8 mouse cellular contexts compared by ENCODE assay signal in the genomic region with DNA sequence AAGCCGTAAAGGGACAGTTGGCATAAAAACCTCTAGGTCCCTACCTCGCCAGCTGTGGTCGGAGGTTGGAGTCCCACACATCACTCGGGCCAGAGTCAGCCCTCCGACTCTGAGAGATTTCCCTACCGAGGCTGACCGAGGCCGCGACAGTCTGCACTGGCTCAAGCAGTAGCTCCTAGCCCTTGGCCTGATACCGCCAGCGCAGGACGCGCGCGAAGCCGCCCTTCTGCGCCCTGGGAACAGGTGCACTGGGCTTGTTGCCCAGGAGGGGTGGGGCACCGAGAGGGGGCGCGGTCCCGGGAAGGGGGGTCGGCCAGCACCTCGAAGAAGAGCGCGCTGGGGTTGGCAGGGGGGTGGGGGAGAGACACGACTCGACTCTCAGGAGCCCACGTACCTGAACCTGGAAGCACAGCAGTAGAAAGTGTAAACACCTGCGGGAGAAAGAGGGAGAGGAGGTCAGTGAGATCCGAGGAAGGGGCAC. TPM values are rescaled to one million over a fixed set of nuclear protein-coding genes. Genes with fewer than 3 reads are reported as not detected.
DNase-seq lines count a peak whose midpoint lies in the region; ATAC-seq and TF ChIP-seq lines count a peak whose summit lies in the region.

No protein-coding gene starts in this region.

- peak overlapping the region; percentile 94 for H3K4me2 ChIP-seq in heart, embryonic 16.5 days (ENCODE audit: low read depth, low read length)

- no peaks in the 10 kb centered on the region for H3K9me3 ChIP-seq in embryonic facial prominence, embryonic 10.5 days
- H3K9me3 ChIP-seq in heart, embryonic 16.5 days (replicated peaks; ENCODE audit: control insufficient read depth, low read length), result no peaks in the 10 kb centered on the region

- H3K4me3 ChIP-seq in embryonic facial prominence, embryonic 10.5 days, result peak overlapping the region; percentile 70
- peak overlapping the region; percentile 75 for H3K4me3 ChIP-seq in heart, embryonic 16.5 days (ENCODE audit: low read length)
- H3K4me3 ChIP-seq in small intestine, adult 2 months (ENCODE audit: low read depth, low read length), result peak overlapping the region; percentile 64

- peak; percentile 43 for DNase-seq in ovary, postnatal 36 days (ENCODE audit: low spot score)
- no peak for DNase-seq in ovary, adult 18-20 months (ENCODE audit: low spot score)
- peak; percentile 52 for DNase-seq in embryonic facial prominence, embryonic 10.5 days (ENCODE audit: low spot score)
- peak; percentile 60 for DNase-seq in kidney, postnatal 14 days
- DNase-seq in lung, postnatal 14 days, result peak; percentile 50

- peak overlapping the region; percentile 83 for H3K9ac ChIP-seq in heart, embryonic 16.5 days (ENCODE audit: low read length)

- H3K27me3 ChIP-seq in embryonic facial prominence, embryonic 10.5 days (replicated peaks; ENCODE audit: low read depth, poor library complexity, severe bottlenecking), result peaks cover 61% of the 10 kb centered on the region
- H3K27me3 ChIP-seq in heart, embryonic 16.5 days (ENCODE audit: control insufficient read depth, insufficient read depth, low read length), result no peaks in the 10 kb centered on the region; the same call in 1 of the 2 replicates
- peaks cover 22% of the 10 kb centered on the region for H3K27me3 ChIP-seq in small intestine, adult 2 months (ENCODE audit: control insufficient read depth, insufficient read depth, low read length)

- peaks cover 60% of the 10 kb centered on the region for H3K4me1 ChIP-seq in embryonic facial prominence, embryonic 10.5 days
- H3K4me1 ChIP-seq in heart, embryonic 16.5 days (ENCODE audit: control insufficient read depth, insufficient read depth, low read length), result peaks cover 46% of the 10 kb centered on the region
- peaks cover 7% of the 10 kb centered on the region for H3K4me1 ChIP-seq in small intestine, adult 2 months (ENCODE audit: control insufficient read depth, insufficient read depth, insufficient read length, low read length)

- peak overlapping the region; percentile 77; the same call in 1 of the 2 replicates for H3K27ac ChIP-seq in embryonic facial prominence, embryonic 10.5 days (replicated peaks)
- peak overlapping the region; percentile 98 for H3K27ac ChIP-seq in heart, embryonic 16.5 days (ENCODE audit: low read length)
- no peak overlapping the region for H3K27ac ChIP-seq in small intestine, adult 2 months (ENCODE audit: insufficient read depth, low read depth, low read length)

- WGBS in embryonic facial prominence, embryonic 10.5 days, result 2% methylated on average over 30 of the region's 30 CpGs
- WGBS in heart, embryonic 16.5 days, result 1% methylated on average over 30 of the region's 30 CpGs
- 1% methylated on average over 30 of the region's 30 CpGs for WGBS in small intestine, adult 2 months

- TF ChIP-seq POLR2A in small intestine, adult 2 months (IDR thresholded peaks at IDR 0.05; ENCODE audit: low read depth, low read length), result no peak

- peaks cover 25% of the 10 kb centered on the region for H3K36me3 ChIP-seq in embryonic facial prominence, embryonic 10.5 days (replicated peaks)
- peaks cover 12% of the 10 kb centered on the region for H3K36me3 ChIP-seq in heart, embryonic 16.5 days (ENCODE audit: control insufficient read depth, insufficient read depth)
- H3K36me3 ChIP-seq in small intestine, adult 2 months (ENCODE audit: control insufficient read depth, insufficient read depth, low read length), result peaks cover 9% of the 10 kb centered on the region

- no peak for TF ChIP-seq CTCF in small intestine, adult 2 months (IDR thresholded peaks at IDR 0.05; ENCODE audit: extremely low read depth, insufficient read length, insufficient replicate concordance, low read depth, low read length)

- ATAC-seq in heart, embryonic 16.5 days (replicated peaks; ENCODE audit: extremely low read depth, insufficient read depth, low FRiP score), result peak; percentile 29
- ATAC-seq in megakaryocyte-erythroid progenitor cell, adult 5-6 weeks (replicated peaks; ENCODE audit: low FRiP score, low TSS enrichment, poor library complexity, severe bottlenecking), result no peak

RNA-seq across cellular contexts. Expression of gene Fgf18, which starts 0.5 kb away (rescaled TPM):
- 2.8 and 3.4 TPM in 2 replicates for polyA plus RNA-seq in embryonic facial prominence, embryonic 10.5 days (2016; fragmentation: Nextera tagmentation; extraction: Ambion mirVana)
- polyA plus RNA-seq in heart, embryonic 16.5 days (2015; fragmentation: Nextera tagmentation; extraction: Ambion mirVana), result 9.2 and 11.5 TPM in 2 replicates
- 0.09 TPM in 1 of 2 replicates, not detected in the other for polyA plus RNA-seq in small intestine, adult 2 months (2012; rRNA removed)
- not detected in 2 replicates for total RNA-seq in megakaryocyte-erythroid progenitor cell, adult 5-6 weeks (2014; fragmentation: Nextera tagmentation)
- not detected in 2 replicates for total RNA-seq in megakaryocyte-erythroid progenitor cell, adult 5-6 weeks (2017)

RNA-seq across cellular contexts. Expression of gene Npm1, which starts 16.3 kb away (rescaled TPM):
- 1,564 and 1,604 TPM in 2 replicates for polyA plus RNA-seq in embryonic facial prominence, embryonic 10.5 days (2016; fragmentation: Nextera tagmentation; extraction: Ambion mirVana)
- polyA plus RNA-seq in heart, embryonic 16.5 days (2015; fragmentation: Nextera tagmentation; extraction: Ambion mirVana), result 424 and 467 TPM in 2 replicates
- polyA plus RNA-seq in small intestine, adult 2 months (2012; rRNA removed), result 7.1 and 18.2 TPM in 2 replicates
- total RNA-seq in megakaryocyte-erythroid progenitor cell, adult 5-6 weeks (2014; fragmentation: Nextera tagmentation), result 3,299 and 3,437 TPM in 2 replicates
- 6,261 and 6,441 TPM in 2 replicates for total RNA-seq in megakaryocyte-erythroid progenitor cell, adult 5-6 weeks (2017)

RNA-seq across cellular contexts. Expression of gene Tlx3, which starts 56.7 kb away (rescaled TPM):
- polyA plus RNA-seq in embryonic facial prominence, embryonic 10.5 days (2016; fragmentation: Nextera tagmentation; extraction: Ambion mirVana), result 5.0 TPM in 2 replicates
- polyA plus RNA-seq in heart, embryonic 16.5 days (2015; fragmentation: Nextera tagmentation; extraction: Ambion mirVana), result not detected in 2 replicates
- 0.05 TPM in 1 of 2 replicates, not detected in the other for polyA plus RNA-seq in small intestine, adult 2 months (2012; rRNA removed)
- total RNA-seq in megakaryocyte-erythroid progenitor cell, adult 5-6 weeks (2014; fragmentation: Nextera tagmentation), result not detected in 2 replicates
- total RNA-seq in megakaryocyte-erythroid progenitor cell, adult 5-6 weeks (2017), result not detected in 2 replicates

Comparison
In these comparisons a context has a peak if more than half of its experiments do, and no peak if none do; other contexts are left out.
1. RNA of gene Npm1, which starts 16.3 kb away (polyA plus RNA-seq): 1,564 to 1,604 TPM in embryonic facial prominence, embryonic 10.5 days and 424 to 467 TPM in heart, embryonic 16.5 days; 7.1 to 18.2 TPM in small intestine, adult 2 months; every median in the first group is over 10 times any median in the second.
2. Peak in every context shown above with its lines, with median percentiles within 50 percentile points of each other: H3K4me3 ChIP-seq.